Mouse (Mus musculus) MEL (cell line): ENCODE measurements around the gene Podxl. TPM values are rescaled to one million over a fixed set of nuclear protein-coding genes. Genes with fewer than 3 reads are reported as not detected.
A peak's percentile ranks its signal among the peaks of the same experiment; 100 is the strongest.

Source experiments
- DNase-seq: peaks from one replicate; pipeline ENCODE4 v3.0.0; 2011; ENCODE audit warnings: low read depth, low spot score
- H3K27ac ChIP-seq: 2 replicates; pipeline ENCODE4 v1.5.1; 2012; ENCODE audit warnings: low read depth, mild to moderate bottlenecking, control low read depth, low read length, moderate library complexity; ENCODE audit not compliant: control insufficient read depth
- H3K27me3 ChIP-seq, 2 experiments: fragments of 150-350 bp in 1 of 2; sonication (generic) in 1 of 2; 2 replicates each; pipeline ENCODE4 v1.6.1; 2012; ENCODE audit warnings: low read length in 2 of 2, mild to moderate bottlenecking in 2 of 2, improper control_type of control experiment in 1 of 2, moderate library complexity in 1 of 2; ENCODE audit not compliant: insufficient read depth in 2 of 2, control insufficient read depth in 1 of 2
- H3K36me3 ChIP-seq, 2 experiments: 2 replicates each; pipeline ENCODE4 v1.6.1; 2012 to 2014; ENCODE audit warnings: low read length in 2 of 2, improper control_type of control experiment in 1 of 2, inconsistent platforms in 1 of 2, mild to moderate bottlenecking in 1 of 2; ENCODE audit not compliant: insufficient read depth in 2 of 2, control insufficient read depth in 1 of 2
- H3K4me1 ChIP-seq, 2 experiments: fragments of 150-350 bp in 1 of 2; sonication (generic) in 1 of 2; 2 replicates each; pipeline ENCODE4 v1.6.1; 2012; ENCODE audit warnings: low read length in 2 of 2, improper control_type of control experiment in 1 of 2, mild to moderate bottlenecking in 1 of 2; ENCODE audit not compliant: insufficient read depth in 2 of 2, control insufficient read depth in 1 of 2
- H3K4me3 ChIP-seq, 2 experiments: fragments of 150-350 bp in 1 of 2; sonication (generic) in 1 of 2; 2 replicates each; pipeline ENCODE4 v1.5.1; 2012; ENCODE audit warnings: low read depth in 2 of 2, low read length in 2 of 2, mild to moderate bottlenecking in 2 of 2, moderate library complexity in 2 of 2, control low read depth in 1 of 2, improper control_type of control experiment in 1 of 2; ENCODE audit not compliant: control insufficient read depth in 1 of 2, insufficient read depth in 1 of 2
- H3K79me2 ChIP-seq: 2 replicates; pipeline ENCODE4 v1.6.1; 2012; ENCODE audit warnings: mild to moderate bottlenecking, low read length, moderate library complexity; ENCODE audit not compliant: control insufficient read depth, poor library complexity, insufficient read depth
- H3K9ac ChIP-seq: 2 replicates; pipeline ENCODE4 v1.6.1; 2012; ENCODE audit warnings: low read depth, mild to moderate bottlenecking, control low read depth, low read length, moderate library complexity; ENCODE audit not compliant: control insufficient read depth, poor library complexity, severe bottlenecking
- H3K9me3 ChIP-seq: fragments of 150-350 bp; sonication (generic); replicated peaks from 2 replicates; pipeline ENCODE4 v1.6.1; 2012; ENCODE audit warnings: mild to moderate bottlenecking, low read length, improper control_type of control experiment, moderate library complexity; ENCODE audit not compliant: insufficient read depth
- BHLHE40 ChIP-seq: IDR thresholded peaks from 2 replicates; pipeline ENCODE4 v1.6.1; 2012; ENCODE audit warnings: low read depth, mild to moderate bottlenecking, inconsistent platforms, low read length, improper control_type of control experiment, borderline replicate concordance
- EP300 ChIP-seq, 2 experiments: IDR thresholded peaks; 2 replicates each; pipeline ENCODE4 v1.6.1; 2011; ENCODE audit warnings: improper control_type of control experiment in 2 of 2, low read length in 2 of 2, low read depth in 1 of 2, mild to moderate bottlenecking in 1 of 2
- ETS1 ChIP-seq: IDR thresholded peaks from 2 replicates; pipeline ENCODE4 v1.6.1; 2012; ENCODE audit warnings: low read depth, mild to moderate bottlenecking, inconsistent platforms, low read length, improper control_type of control experiment, moderate library complexity
- GATA1 ChIP-seq: IDR thresholded peaks from 2 replicates; pipeline ENCODE4 v1.6.1; 2011; ENCODE audit warnings: low read depth, low read length, improper control_type of control experiment
- KAT2A ChIP-seq: conservative IDR thresholded peaks from 2 replicates; pipeline ENCODE4 v1.6.1; 2012; ENCODE audit warnings: low read depth, low read length, improper control_type of control experiment, inconsistent platforms
- MAX ChIP-seq: IDR thresholded peaks from 2 replicates; pipeline ENCODE4 v1.6.1; 2011; ENCODE audit warnings: low read length, improper control_type of control experiment
- MYB ChIP-seq: IDR thresholded peaks from 2 replicates; pipeline ENCODE4 v1.6.1; 2011; ENCODE audit warnings: mild to moderate bottlenecking, low read depth, low read length, improper control_type of control experiment
- RAD21 ChIP-seq: IDR thresholded peaks from 2 replicates; pipeline ENCODE4 v1.6.1; 2011; ENCODE audit warnings: mild to moderate bottlenecking, low read depth, low read length, improper control_type of control experiment
- SMC3 ChIP-seq: IDR thresholded peaks from 2 replicates; pipeline ENCODE4 v1.6.1; 2011; ENCODE audit warnings: low read depth, low read length, improper control_type of control experiment
- UBTF ChIP-seq: IDR thresholded peaks from 2 replicates; pipeline ENCODE4 v1.6.1; 2012; ENCODE audit warnings: low read depth, mild to moderate bottlenecking, inconsistent platforms, low read length, improper control_type of control experiment, moderate library complexity, borderline replicate concordance; ENCODE audit not compliant: insufficient read depth
- USF1 ChIP-seq: IDR thresholded peaks from 2 replicates; pipeline ENCODE4 v1.6.1; 2014; ENCODE audit warnings: low read depth, mild to moderate bottlenecking, inconsistent platforms, low read length, improper control_type of control experiment, moderate library complexity
- ZNF384 ChIP-seq: IDR thresholded peaks from 2 replicates; pipeline ENCODE4 v1.6.1; 2012; ENCODE audit warnings: low read depth, mild to moderate bottlenecking, inconsistent platforms, low read length, improper control_type of control experiment
- polyA plus RNA-seq, 2 experiments: library from polyadenylated mRNA; stranded (reverse) in 1 of 2; unstranded in 1 of 2; fragments of >175 nt in 1 of 2; fragments of >200 nt in 1 of 2; gene quantifications; 2 replicates each; pipeline versions ENCODE4 v1.2.1 to v1.2.4; 2012; ENCODE audit warnings: low replicate concordance in 2 of 2, low read depth in 1 of 2; ENCODE audit not compliant: insufficient read length in 2 of 2, insufficient read depth in 1 of 2, missing spikeins in 1 of 2
- total RNA-seq: library from RNA; depleted of rRNA; stranded (reverse); fragments of 300-350 nt; gene quantifications from 2 replicates; pipeline ENCODE4 v1.2.3, GENCODE M21; 2012

Podxl gene
- total and polyA plus RNA-seq, 3 experiments, result 19.1 to 40.8 TPM; not detected in 1

- H3K4me1 ChIP-seq, result peaks cover 0 to 7% of the 10 kb centered on the region in 2 experiments; a peak in 1 of 4 replicates
Observed at GRCm38 (mm10) chr6:31575063-31575462, 11.3 kb upstream of the Podxl start.

GRCm38 (mm10) chr6:31571459-31571858, 7.7 kb upstream of the Podxl start:
- H3K27me3 ChIP-seq, result no peaks in the 10 kb centered on the region
- peaks cover 0 to 12% of the 10 kb centered on the region in 2 experiments; a peak in 3 of 4 replicates for H3K4me1 ChIP-seq
- peaks cover 0 to 15% of the 10 kb centered on the region in 2 experiments; a peak in 2 of 4 replicates for H3K36me3 ChIP-seq
- no peak overlapping the region for H3K27ac ChIP-seq
- no peak overlapping the region for H3K4me3 ChIP-seq
- H3K9me3 ChIP-seq, result no peaks in the 10 kb centered on the region
- no peaks in the 10 kb centered on the region for H3K79me2 ChIP-seq
- no peak overlapping the region for H3K9ac ChIP-seq
- no peak for DNase-seq
- TF ChIP-seq UBTF (no peak), ZNF384 (no peak), RAD21 (no peak), ETS1 (no peak), KAT2A (no peak), GATA1 (no peak), MYB (no peak)

More at GRCm38 (mm10) chr6:31575063-31575462, 11.3 kb upstream of the Podxl start:
- no peaks in the 10 kb centered on the region for H3K27me3 ChIP-seq
- TF ChIP-seq USF1 (no peak), MYB (no peak), MAX (no peak), BHLHE40 (no peak), ETS1 (no peak)
- no peak overlapping the region for H3K4me3 ChIP-seq
- H3K27ac ChIP-seq, result no peak overlapping the region
- DNase-seq, result no peak
- no peak overlapping the region for H3K9ac ChIP-seq
- no peaks in the 10 kb centered on the region for H3K9me3 ChIP-seq
- peaks cover 0 to 10% of the 10 kb centered on the region in 2 experiments; a peak in 2 of 4 replicates for H3K36me3 ChIP-seq
- H3K79me2 ChIP-seq, result no peaks in the 10 kb centered on the region

- DNase-seq, result peak; percentile 52
- Histone ChIP-seq H3K9me3 (no peaks in the 10 kb centered on the region), H3K4me1 (peaks cover 0 to 5% of the 10 kb centered on the region in 2 experiments; a peak in 2 of 4 replicates), H3K9ac (no peak overlapping the region), H3K79me2 (peaks cover 5% of the 10 kb centered on the region), H3K27ac (no peak overlapping the region), H3K36me3 (peaks cover 0 to 5% of the 10 kb centered on the region in 2 experiments; a peak in 2 of 4 replicates), H3K4me3 (no peak overlapping the region), H3K27me3 (no peaks in the 10 kb centered on the region)
- TF ChIP-seq GATA1 (peak; percentile 62), SMC3 (no peak), BHLHE40 (no peak), EP300 (IDR thresholded peaks at IDR 0.05; ENCODE audit: low read depth in 1 of 2, low read length in 2 of 2) (peak in 1 of 2 experiments; percentile 50; a peak in 2 of 4 replicates)
Observed at GRCm38 (mm10) chr6:31568070-31568595, 4.4 kb upstream of the Podxl start.
